27 mouse cellular contexts compared by ENCODE assay signal in the genomic region with DNA sequence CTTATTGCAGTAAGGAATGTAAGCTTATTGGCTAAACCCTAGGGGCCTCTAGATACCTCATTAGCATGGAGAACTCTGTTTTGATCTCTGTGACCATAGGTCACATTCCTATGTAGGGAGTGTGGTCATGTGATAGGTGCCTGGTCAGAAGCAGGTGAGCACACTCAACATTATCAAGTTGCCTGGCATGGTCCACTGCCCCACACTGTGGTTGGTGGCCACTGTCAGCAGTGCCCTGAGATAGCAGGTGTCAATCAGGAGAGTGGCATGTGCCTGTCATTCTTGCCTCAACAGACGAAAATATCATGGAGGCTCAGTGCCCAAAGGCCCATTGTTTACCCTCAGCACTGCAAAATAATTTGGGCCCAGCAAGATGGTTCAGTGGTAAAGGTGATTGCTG. TPM values are rescaled to one million over a fixed set of nuclear protein-coding genes. Genes with fewer than 3 reads are reported as not detected.
DNase-seq lines count a peak whose midpoint lies in the region; ATAC-seq lines count a peak whose summit lies in the region.
"Had no signal": no experiment of that assay in that cellular context is flagged by ENCODE, and none has a peak within 500 bp of the region (broad histone marks: within the 10 kb centered on the region; RNA-seq: fewer than 3 reads in every experiment).

No protein-coding gene starts in this region.

- no peaks in the 10 kb centered on the region for H3K9me3 ChIP-seq in hindbrain, embryonic 14.5 days (ENCODE audit: control insufficient read depth, low read length)
- 0 out of 2 replicates have a peak, but pooled peaks cover 4% of the 10 kb centered on the region for H3K9me3 ChIP-seq in hindbrain, embryonic 12.5 days (replicated peaks)
- H3K9me3 ChIP-seq in liver, embryonic 16.5 days (replicated peaks; ENCODE audit: control insufficient read depth, low read length), result no peaks in the 10 kb centered on the region
- H3K9me3 ChIP-seq in liver, embryonic 12.5 days (replicated peaks), result no peaks in the 10 kb centered on the region
- 0 out of 2 replicates have a peak, but pooled peaks cover 5% of the 10 kb centered on the region for H3K9me3 ChIP-seq in intestine, embryonic 14.5 days (ENCODE audit: control insufficient read depth, low read length)
- H3K9me3 ChIP-seq: heart, embryonic 13.5 days; midbrain, embryonic 15.5 days had no signal

- H3K4me3 ChIP-seq in hindbrain, embryonic 14.5 days (replicated peaks; ENCODE audit: low read length), result no peak overlapping the region
- no peak overlapping the region for H3K4me3 ChIP-seq in hindbrain, embryonic 12.5 days
- H3K4me3 ChIP-seq in liver, embryonic 16.5 days (ENCODE audit: low read depth, low read length), result no peak overlapping the region
- H3K4me3 ChIP-seq in liver, embryonic 12.5 days, result no peak overlapping the region
- no peak overlapping the region for H3K4me3 ChIP-seq in intestine, embryonic 14.5 days (ENCODE audit: low read depth, low read length)
- H3K4me3 ChIP-seq: forebrain, embryonic 13.5 days; gastrocnemius, adult 2 months; heart, embryonic 13.5 days; limb, embryonic 12.5 days; midbrain, embryonic 15.5 days; neural tube, embryonic 13.5 days; stomach, embryonic 15.5 days had no signal

- no peaks in the 10 kb centered on the region for H3K36me3 ChIP-seq in hindbrain, embryonic 14.5 days (replicated peaks; ENCODE audit: control insufficient read depth, insufficient read depth)
- 0 out of 2 replicates have a peak, but pooled peaks cover 21% of the 10 kb centered on the region for H3K36me3 ChIP-seq in hindbrain, embryonic 12.5 days
- no peaks in the 10 kb centered on the region; the same call in 1 of the 2 replicates for H3K36me3 ChIP-seq in liver, embryonic 16.5 days (ENCODE audit: control insufficient read depth, insufficient read depth)
- peaks cover 41% of the 10 kb centered on the region for H3K36me3 ChIP-seq in liver, embryonic 12.5 days
- H3K36me3 ChIP-seq in intestine, embryonic 14.5 days (ENCODE audit: control insufficient read depth, insufficient read depth, low read length), result 0 out of 2 replicates have a peak, but pooled peaks cover 3% of the 10 kb centered on the region
- H3K36me3 ChIP-seq in splenic B cell, adult 2 months (ENCODE audit: control insufficient read depth, insufficient read depth, low read length, poor library complexity, severe bottlenecking), result no peaks in the 10 kb centered on the region
- H3K36me3 ChIP-seq: midbrain, embryonic 15.5 days had no signal

- no peak for DNase-seq in hindbrain, embryonic 14.5 days (ENCODE audit: low spot score)
- DNase-seq in intestine, embryonic 14.5 days (ENCODE audit: low spot score), result no peak
- peak; percentile 19 for DNase-seq in splenic B cell, adult 2 months (ENCODE audit: low read depth, low spot score)
- no peak for DNase-seq in right cerebral cortex, postnatal 25 days
- DNase-seq in urinary bladder, adult 2 months (ENCODE audit: low spot score), result no peak
- DNase-seq: adrenal gland, postnatal 14 days; B cell, adult 2 months; cerebellum, adult 8-10 months; cerebellum, postnatal 36 days; embryo, embryonic 11 days; gastrocnemius, adult 2 months; heart, postnatal 4 days; kidney, adult 18-20 months; lung, adult 18-20 months; lung, postnatal 14 days; retina, postnatal 1 day; right cerebral cortex, postnatal 4 days had no signal

- WGBS in hindbrain, embryonic 14.5 days, result 73% methylated on average over 1 of the region's 1 CpGs
- WGBS in hindbrain, embryonic 12.5 days, result 88% methylated on average over 1 of the region's 1 CpGs
- whole genome bisulfite sequencing in liver, embryonic 16.5 days (ENCODE audit: insufficient replicate concordance), result 39% methylated on average over 1 of the region's 1 CpGs
- WGBS in liver, embryonic 12.5 days (ENCODE audit: insufficient replicate concordance), result 48% methylated on average over 1 of the region's 1 CpGs
- 82% methylated on average over 1 of the region's 1 CpGs for WGBS in intestine, embryonic 14.5 days

- 0 out of 2 replicates have a peak, but pooled peaks have one; percentile 17 for ATAC-seq in hindbrain, embryonic 14.5 days (ENCODE audit: low FRiP score)
- ATAC-seq in hindbrain, embryonic 12.5 days (ENCODE audit: low FRiP score), result no peak
- peak; percentile 46 for ATAC-seq in liver, embryonic 16.5 days (ENCODE audit: low read depth)
- no peak for ATAC-seq in liver, embryonic 12.5 days
- ATAC-seq in intestine, embryonic 14.5 days (replicated peaks; ENCODE audit: low FRiP score, low TSS enrichment, low read depth), result peak; percentile 8; the same call in 1 of the 2 replicates
- ATAC-seq: forebrain, embryonic 13.5 days; hindbrain, embryonic 16.5 days; midbrain, embryonic 15.5 days had no signal

- H3K4me2 ChIP-seq in hindbrain, embryonic 14.5 days (replicated peaks), result no peak overlapping the region
- no peak overlapping the region for H3K4me2 ChIP-seq in hindbrain, embryonic 12.5 days (replicated peaks)
- no peak overlapping the region for H3K4me2 ChIP-seq in liver, embryonic 16.5 days (ENCODE audit: low read depth, low read length)
- no peak overlapping the region for H3K4me2 ChIP-seq in liver, embryonic 12.5 days
- no peak overlapping the region for H3K4me2 ChIP-seq in intestine, embryonic 14.5 days (ENCODE audit: low read length)
- H3K4me2 ChIP-seq: forebrain, embryonic 13.5 days; heart, embryonic 13.5 days; limb, embryonic 12.5 days; midbrain, embryonic 15.5 days; neural tube, embryonic 13.5 days; stomach, embryonic 15.5 days had no signal

- no peaks in the 10 kb centered on the region for H3K4me1 ChIP-seq in hindbrain, embryonic 14.5 days (replicated peaks; ENCODE audit: control insufficient read depth, insufficient read depth, low read length)
- no peaks in the 10 kb centered on the region for H3K4me1 ChIP-seq in hindbrain, embryonic 12.5 days
- peaks cover 5% of the 10 kb centered on the region for H3K4me1 ChIP-seq in liver, embryonic 16.5 days (ENCODE audit: control insufficient read depth, low read depth, low read length)
- H3K4me1 ChIP-seq in liver, embryonic 12.5 days, result peaks cover 26% of the 10 kb centered on the region
- no peaks in the 10 kb centered on the region for H3K4me1 ChIP-seq in intestine, embryonic 14.5 days (replicated peaks; ENCODE audit: control insufficient read depth, insufficient read depth, low read length)
- H3K4me1 ChIP-seq: forebrain, embryonic 13.5 days; limb, embryonic 12.5 days; midbrain, embryonic 15.5 days; neural tube, embryonic 13.5 days; stomach, embryonic 15.5 days had no signal

- H3K27ac ChIP-seq in hindbrain, embryonic 14.5 days, result no peak overlapping the region
- H3K27ac ChIP-seq in hindbrain, embryonic 12.5 days, result no peak overlapping the region
- H3K27ac ChIP-seq in liver, embryonic 16.5 days (ENCODE audit: low read length), result no peak overlapping the region
- no peak overlapping the region for H3K27ac ChIP-seq in liver, embryonic 12.5 days
- no peak overlapping the region for H3K27ac ChIP-seq in intestine, embryonic 14.5 days (ENCODE audit: low read depth)
- H3K27ac ChIP-seq: forebrain, embryonic 13.5 days; gastrocnemius, adult 2 months; limb, embryonic 12.5 days; midbrain, embryonic 15.5 days; neural tube, embryonic 13.5 days; stomach, embryonic 15.5 days had no signal

- no peaks in the 10 kb centered on the region for H3K27me3 ChIP-seq in hindbrain, embryonic 14.5 days (ENCODE audit: control insufficient read depth, insufficient read depth, low read length)
- no peaks in the 10 kb centered on the region for H3K27me3 ChIP-seq in hindbrain, embryonic 12.5 days
- H3K27me3 ChIP-seq in liver, embryonic 16.5 days (ENCODE audit: control insufficient read depth, insufficient read depth, low read depth, low read length), result no peaks in the 10 kb centered on the region
- H3K27me3 ChIP-seq in liver, embryonic 12.5 days (replicated peaks), result no peaks in the 10 kb centered on the region
- no peaks in the 10 kb centered on the region for H3K27me3 ChIP-seq in intestine, embryonic 14.5 days (replicated peaks; ENCODE audit: control insufficient read depth, insufficient read depth, low read length)
- no peaks in the 10 kb centered on the region for H3K27me3 ChIP-seq in splenic B cell, adult 2 months (ENCODE audit: control insufficient read depth, insufficient read depth, low read length, poor library complexity, severe bottlenecking)
- H3K27me3 ChIP-seq: forebrain, embryonic 13.5 days; heart, embryonic 13.5 days; limb, embryonic 12.5 days; midbrain, embryonic 15.5 days; neural tube, embryonic 13.5 days; stomach, embryonic 15.5 days had no signal

- no peak overlapping the region for H3K9ac ChIP-seq in hindbrain, embryonic 14.5 days
- H3K9ac ChIP-seq in hindbrain, embryonic 12.5 days, result no peak overlapping the region
- H3K9ac ChIP-seq in liver, embryonic 16.5 days (ENCODE audit: low read depth, low read length), result no peak overlapping the region
- no peak overlapping the region for H3K9ac ChIP-seq in liver, embryonic 12.5 days
- no peak overlapping the region for H3K9ac ChIP-seq in intestine, embryonic 14.5 days (ENCODE audit: low read length)
- H3K9ac ChIP-seq: forebrain, embryonic 13.5 days; heart, embryonic 13.5 days; limb, embryonic 12.5 days; midbrain, embryonic 15.5 days; neural tube, embryonic 13.5 days; stomach, embryonic 15.5 days had no signal

RNA-seq across cellular contexts. Expression of a gene that starts 33.3 kb away (rescaled TPM):
- polyA plus RNA-seq in hindbrain, embryonic 14.5 days (2014; fragmentation: Nextera tagmentation; extraction: Ambion mirVana), result 55.6 and 58.8 TPM in 2 replicates
- 51.2 and 52.6 TPM in 2 replicates for polyA plus RNA-seq in hindbrain, embryonic 12.5 days (2016; fragmentation: Nextera tagmentation; extraction: Ambion mirVana)
- 42.8 and 47.1 TPM in 2 replicates for polyA plus RNA-seq in liver, embryonic 16.5 days (2015; fragmentation: Nextera tagmentation; extraction: Ambion mirVana)
- polyA plus RNA-seq in liver, embryonic 12.5 days (2016; fragmentation: Nextera tagmentation; extraction: Ambion mirVana), result 60.1 and 62.8 TPM in 2 replicates
- polyA plus RNA-seq in intestine, embryonic 14.5 days (2014; fragmentation: Nextera tagmentation; extraction: Ambion mirVana), result 47.9 and 60.1 TPM in 2 replicates
- 7.6 and 8.4 TPM in 2 replicates for polyA plus RNA-seq in urinary bladder, adult 2 months (2012; rRNA removed)

RNA-seq across cellular contexts. Expression of a gene that starts 33.5 kb away (rescaled TPM):
- 15.7 and 16.9 TPM in 2 replicates for polyA plus RNA-seq in hindbrain, embryonic 14.5 days (2014; fragmentation: Nextera tagmentation; extraction: Ambion mirVana)
- polyA plus RNA-seq in hindbrain, embryonic 12.5 days (2016; fragmentation: Nextera tagmentation; extraction: Ambion mirVana), result 28.4 and 30.4 TPM in 2 replicates
- 7.4 and 7.8 TPM in 2 replicates for polyA plus RNA-seq in liver, embryonic 16.5 days (2015; fragmentation: Nextera tagmentation; extraction: Ambion mirVana)
- 13.5 and 13.8 TPM in 2 replicates for polyA plus RNA-seq in liver, embryonic 12.5 days (2016; fragmentation: Nextera tagmentation; extraction: Ambion mirVana)
- polyA plus RNA-seq in intestine, embryonic 14.5 days (2014; fragmentation: Nextera tagmentation; extraction: Ambion mirVana), result 21.6 and 25.3 TPM in 2 replicates
- polyA plus RNA-seq in urinary bladder, adult 2 months (2012; rRNA removed), result 12.4 and 23.8 TPM in 2 replicates

Comparison
In these comparisons a context has a peak if more than half of its experiments do, and no peak if none do; other contexts are left out.
1. ATAC-seq: peak in hindbrain, embryonic 14.5 days (single experiment), liver, embryonic 16.5 days (single experiment) and intestine, embryonic 14.5 days (single experiment); none in hindbrain, embryonic 12.5 days (single experiment) and liver, embryonic 12.5 days (single experiment).